Mouse (Mus musculus) hindbrain, embryonic 11.5 days (tissue): ENCODE data around the gene Tgoln1. TPM values are rescaled to one million over a fixed set of nuclear protein-coding genes. Genes with fewer than 3 reads are reported as not detected.

ENCODE experiments used
- ATAC-seq: fragments of 200-750 bp; cut with Nextera tagmentation; 2 replicates; pipeline ENCODE4 v1.8.0; 2017; ENCODE audit warnings: mild to moderate bottlenecking, moderate TSS enrichment, moderate library complexity; ENCODE audit not compliant: low FRiP score
- DNase-seq: peaks from one replicate; pipeline ENCODE4 v3.0.0-alpha.2; 2015; ENCODE audit warnings: low spot score
- H3K27ac ChIP-seq: fragments of 300-500 bp; sonication (generic); 2 replicates; pipeline ENCODE4 v1.5.1; 2014; ENCODE audit warnings: mild to moderate bottlenecking, low read depth, low read length
- H3K27me3 ChIP-seq: fragments of 300-500 bp; sonication (generic); 2 replicates; pipeline ENCODE4 v1.6.1; 2014; ENCODE audit warnings: mild to moderate bottlenecking, low read length, moderate library complexity, mixed read lengths; ENCODE audit not compliant: control insufficient read depth, insufficient read depth
- H3K36me3 ChIP-seq: fragments of 300-500 bp; sonication (generic); 2 replicates; pipeline ENCODE4 v1.6.1; 2014; ENCODE audit warnings: mild to moderate bottlenecking, low read length, moderate library complexity, mixed read lengths; ENCODE audit not compliant: control insufficient read depth, insufficient read depth
- H3K4me1 ChIP-seq: fragments of 300-500 bp; sonication (generic); replicated peaks from 2 replicates; pipeline ENCODE4 v1.6.1; 2014; ENCODE audit warnings: low read length, mixed read lengths; ENCODE audit not compliant: control insufficient read depth, insufficient read depth
- H3K4me2 ChIP-seq: fragments of 300-500 bp; sonication (generic); replicated peaks from 2 replicates; pipeline ENCODE4 v1.6.1; 2014; ENCODE audit warnings: mild to moderate bottlenecking, low read depth, low read length
- H3K4me3 ChIP-seq: fragments of 300-500 bp; sonication (generic); 2 replicates; pipeline ENCODE4 v1.5.1; 2014; ENCODE audit warnings: low read depth, low read length
- H3K9ac ChIP-seq: fragments of 300-500 bp; sonication (generic); 2 replicates; pipeline ENCODE4 v1.6.1; 2014; ENCODE audit warnings: low read depth, low read length
- H3K9me3 ChIP-seq: fragments of 300-500 bp; sonication (generic); 2 replicates; pipeline ENCODE4 v1.6.1; 2016; ENCODE audit warnings: low read length; ENCODE audit not compliant: control insufficient read depth
- WGBS: fragments of 180-500 bp; shearing (Covaris S2); extraction: QIAGEN DNeasy Blood & Tissue Kit; methylation state at CpG from one replicate; pipeline ENCODE4 v1.1.7; 2014; 5-methylcytosine and 5-hydroxymethylcytosine counted together
- polyA plus RNA-seq: library from polyadenylated mRNA; unstranded; fragments of >200 nt; fragmentation: Nextera tagmentation; extraction: Ambion mirVana; gene quantifications from 2 replicates; pipeline ENCODE4 v1.2.1, GENCODE M21; 2014

Tgoln1 gene
- polyA plus RNA-seq, 1 experiment from 2014 or later, result 41.5 TPM

DNA sequence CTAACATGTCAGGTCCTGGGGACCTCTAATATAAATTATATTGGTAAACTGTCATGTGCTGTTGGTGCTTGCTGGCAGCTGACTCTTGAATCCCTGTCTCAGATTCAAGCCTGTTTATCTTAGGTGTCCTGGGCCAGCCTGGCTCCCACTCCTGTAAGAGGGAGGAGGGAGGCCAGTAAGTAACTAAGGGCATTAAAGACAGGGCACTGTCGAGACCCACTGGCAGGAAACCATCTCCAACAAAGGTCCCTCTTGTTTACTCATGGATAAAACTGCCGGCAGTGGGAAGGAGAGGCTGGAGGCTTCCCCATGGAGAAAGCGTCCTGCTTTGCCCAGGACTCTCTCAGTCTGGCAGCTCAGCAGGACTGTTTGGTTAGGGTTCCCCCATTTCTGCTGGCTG lies 45.0 kb downstream of the Tgoln1 start:
- H3K9me3 ChIP-seq, result no peaks in the 10 kb centered on the region
- no peak overlapping the region for H3K27ac ChIP-seq
- H3K9ac ChIP-seq, result no peak overlapping the region
- DNase-seq (no peak), ATAC-seq (no peak)
- H3K4me2 ChIP-seq, result no peak overlapping the region
- H3K27me3 ChIP-seq, result no peaks in the 10 kb centered on the region
- no peaks in the 10 kb centered on the region for H3K36me3 ChIP-seq
- H3K4me1 ChIP-seq, result no peaks in the 10 kb centered on the region
- 46% methylated on average over 3 of the region's 3 CpGs for WGBS
- no peak overlapping the region for H3K4me3 ChIP-seq

DNA sequence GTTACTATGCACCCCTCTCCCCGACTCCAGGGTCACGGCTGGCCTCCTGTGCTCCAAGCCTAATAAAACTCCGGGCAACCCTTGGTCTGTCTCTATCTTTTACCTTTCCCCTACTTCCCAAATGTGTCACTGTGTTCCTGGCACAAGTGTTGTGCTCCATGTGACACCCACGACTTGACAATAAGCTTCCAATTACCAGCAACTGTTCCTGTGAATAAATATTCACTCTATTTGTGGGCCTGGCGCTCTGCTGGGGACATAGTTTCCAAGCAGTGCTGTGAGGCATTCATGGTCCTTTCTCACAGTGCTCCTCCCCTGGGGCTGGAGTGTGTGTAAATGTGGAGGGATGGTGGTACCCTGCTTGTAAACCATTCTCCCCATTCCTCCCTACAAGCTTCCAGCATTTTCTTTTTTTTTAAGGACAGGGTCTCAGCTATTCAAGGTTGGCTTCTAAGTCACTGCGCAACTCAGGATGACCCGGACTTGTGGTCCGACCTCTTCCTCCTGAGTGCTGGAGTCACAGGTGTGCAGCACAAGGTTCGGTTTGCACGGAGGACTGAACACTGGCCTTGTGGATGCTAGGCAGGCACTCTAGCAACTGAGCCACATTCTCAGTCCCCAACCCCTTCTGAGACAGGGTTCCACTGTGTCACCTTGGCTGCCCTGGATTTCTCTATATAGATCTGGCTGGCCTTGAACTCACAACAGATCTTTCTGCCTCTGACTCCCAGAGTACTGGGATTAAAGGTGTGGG lies 46.0 kb downstream of the Tgoln1 start:
- no peaks in the 10 kb centered on the region for H3K9me3 ChIP-seq
- no peak overlapping the region for H3K4me3 ChIP-seq
- no peaks in the 10 kb centered on the region for H3K27me3 ChIP-seq
- DNase-seq, result no peak
- WGBS, result 91% methylated on average over 10 of the region's 10 CpGs
- H3K36me3 ChIP-seq, result no peaks in the 10 kb centered on the region
- no peaks in the 10 kb centered on the region for H3K4me1 ChIP-seq
- no peak for ATAC-seq
- no peak overlapping the region for H3K27ac ChIP-seq
- no peak overlapping the region for H3K4me2 ChIP-seq
- no peak overlapping the region for H3K9ac ChIP-seq

DNA sequence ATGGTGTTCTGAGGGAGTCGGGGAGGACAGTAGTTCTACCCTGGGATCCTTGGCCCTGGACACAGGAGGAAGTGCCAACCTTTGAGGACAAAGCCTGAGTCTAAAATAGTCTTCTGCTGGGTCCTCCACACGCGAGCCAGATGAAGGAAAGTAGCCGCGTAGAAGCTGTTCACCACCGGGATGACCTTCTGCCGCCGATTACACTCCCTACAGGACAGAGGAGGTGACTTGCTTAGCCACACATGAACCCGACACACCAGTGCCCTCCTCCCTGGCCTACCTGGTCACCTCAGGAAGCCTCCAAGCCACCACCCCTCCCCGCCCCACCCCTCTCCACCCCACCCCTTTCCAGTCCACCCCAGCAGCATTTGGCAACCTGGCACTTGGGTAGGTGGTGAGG lies 48.1 kb downstream of the Tgoln1 start:
- H3K9me3 ChIP-seq, result no peaks in the 10 kb centered on the region
- ATAC-seq, result no peak
- H3K4me3 ChIP-seq, result no peak overlapping the region
- H3K4me2 ChIP-seq, result no peak overlapping the region
- no peaks in the 10 kb centered on the region for H3K4me1 ChIP-seq
- 92% methylated on average over 10 of the region's 10 CpGs for WGBS
- no peak overlapping the region for H3K27ac ChIP-seq
- no peak for DNase-seq
- H3K9ac ChIP-seq, result no peak overlapping the region
- no peaks in the 10 kb centered on the region for H3K36me3 ChIP-seq
- no peaks in the 10 kb centered on the region for H3K27me3 ChIP-seq

DNA sequence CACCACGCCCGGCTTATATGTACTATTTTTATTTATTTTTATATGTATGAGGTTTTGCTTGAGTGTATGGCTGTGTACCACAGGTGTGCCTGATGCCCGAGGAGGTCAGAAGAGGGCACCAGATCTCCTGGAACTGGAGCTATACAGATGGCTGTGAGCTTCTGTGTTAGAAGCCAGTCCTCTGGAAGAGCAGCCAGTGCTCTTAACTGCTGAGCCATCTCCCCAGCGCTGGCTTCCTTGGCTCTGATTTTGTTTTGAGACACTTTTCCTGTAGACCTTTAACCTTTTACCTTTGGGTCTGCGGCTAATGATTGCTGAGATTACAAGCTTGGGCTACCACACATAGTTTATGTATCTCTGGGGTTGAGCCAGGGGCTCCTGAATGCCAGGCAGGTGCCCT lies 49.3 kb downstream of the Tgoln1 start:
- H3K9ac ChIP-seq, result no peak overlapping the region
- H3K9me3 ChIP-seq, result no peaks in the 10 kb centered on the region
- WGBS, result 88% methylated on average over 5 of the region's 5 CpGs
- no peaks in the 10 kb centered on the region for H3K36me3 ChIP-seq
- no peaks in the 10 kb centered on the region for H3K4me1 ChIP-seq
- no peak for ATAC-seq
- H3K27me3 ChIP-seq, result no peaks in the 10 kb centered on the region
- DNase-seq, result no peak
- no peak overlapping the region for H3K27ac ChIP-seq
- no peak overlapping the region for H3K4me2 ChIP-seq
- no peak overlapping the region for H3K4me3 ChIP-seq

DNA sequence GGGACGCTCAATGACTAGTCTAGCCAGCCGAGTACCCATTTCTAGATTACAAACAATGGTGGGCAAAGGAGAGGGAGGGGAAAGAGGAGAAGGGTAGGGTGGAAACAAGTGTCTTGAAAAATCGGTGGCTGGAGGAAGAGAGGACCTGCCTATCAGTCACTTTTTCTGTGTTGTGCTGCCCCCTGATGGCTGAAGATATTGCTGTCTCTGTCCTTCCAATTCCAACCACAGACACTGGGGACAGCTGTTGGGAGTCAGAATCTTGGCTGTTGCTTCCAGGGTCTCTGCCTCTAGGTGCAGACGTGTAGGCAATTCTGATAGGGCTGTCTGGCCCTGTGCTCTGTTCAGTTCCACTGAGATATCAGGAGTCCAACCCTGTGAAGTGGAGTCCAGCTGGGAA lies 50.8 kb downstream of the Tgoln1 start:
- DNase-seq, result peak; percentile 89
- no peak overlapping the region for H3K27ac ChIP-seq
- no peaks in the 10 kb centered on the region for H3K27me3 ChIP-seq
- H3K36me3 ChIP-seq, result no peaks in the 10 kb centered on the region
- no peak overlapping the region for H3K4me2 ChIP-seq
- H3K4me3 ChIP-seq, result no peak overlapping the region
- 7% methylated on average over 4 of the region's 4 CpGs for WGBS
- peak; percentile 74 for ATAC-seq
- no peaks in the 10 kb centered on the region for H3K4me1 ChIP-seq
- 0 out of 2 replicates have a peak overlapping the region, but pooled peaks have one; percentile 7 for H3K9ac ChIP-seq
- H3K9me3 ChIP-seq, result no peaks in the 10 kb centered on the region

DNA sequence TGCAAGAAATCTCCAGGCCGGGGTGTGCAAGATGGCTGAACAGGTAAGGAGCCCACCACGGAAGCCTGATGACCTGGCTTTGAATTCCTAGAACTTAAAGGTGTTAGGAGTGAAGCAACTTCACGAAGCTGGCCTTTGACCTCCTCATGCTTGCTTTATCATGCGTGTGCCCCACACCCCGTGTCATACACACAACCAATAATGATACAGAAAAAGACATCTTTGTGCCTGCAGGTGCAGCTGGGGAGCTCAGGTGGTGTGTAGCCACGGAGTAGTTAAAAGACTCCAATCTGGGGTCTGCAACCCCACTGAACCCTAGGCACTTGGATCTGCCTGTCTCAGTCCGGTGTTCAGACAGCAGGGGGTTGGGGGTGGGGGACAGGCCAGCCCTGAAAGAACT lies 51.3 kb downstream of the Tgoln1 start:
- 71% methylated on average over 7 of the region's 7 CpGs for WGBS
- Histone ChIP-seq H3K4me2 (no peak overlapping the region), H3K9ac (0 out of 2 replicates have a peak overlapping the region, but pooled peaks have one; percentile 7)

DNA sequence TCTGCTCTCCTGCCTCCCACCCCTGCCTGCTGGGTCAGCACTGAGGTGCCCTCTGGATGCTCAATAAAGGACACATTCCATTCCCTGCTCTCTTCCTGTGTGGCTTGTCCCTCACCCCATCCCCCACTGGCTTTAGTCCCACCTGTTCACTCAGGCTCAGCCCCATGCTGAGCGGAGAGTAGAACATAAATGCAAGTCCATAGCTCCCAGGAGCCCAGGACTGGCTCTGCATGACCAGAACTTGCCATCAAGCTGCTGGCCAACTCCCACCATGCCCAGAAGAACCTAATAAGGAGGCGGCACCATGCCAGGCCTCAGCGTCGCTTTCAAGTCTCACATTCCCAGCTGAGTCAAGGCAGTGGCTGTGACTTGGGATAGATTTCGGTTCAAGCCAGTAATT lies 53.9 kb downstream of the Tgoln1 start:
- 70% methylated on average over 5 of the region's 5 CpGs for WGBS
- Histone ChIP-seq H3K27ac (no peak overlapping the region), H3K36me3 (no peaks in the 10 kb centered on the region), H3K4me2 (no peak overlapping the region), H3K9ac (no peak overlapping the region), H3K4me1 (no peaks in the 10 kb centered on the region), H3K9me3 (no peaks in the 10 kb centered on the region), H3K4me3 (no peak overlapping the region), H3K27me3 (no peaks in the 10 kb centered on the region)
- DNase-seq (no peak), ATAC-seq (no peak)

More for the DNA sequence above, 51.3 kb downstream of the Tgoln1 start:
- no peaks in the 10 kb centered on the region for H3K9me3 ChIP-seq
- ATAC-seq (peak; percentile 28; the same call in 1 of the 2 replicates), DNase-seq (no peak)
- H3K27me3 ChIP-seq, result no peaks in the 10 kb centered on the region
- H3K27ac ChIP-seq, result no peak overlapping the region
- no peaks in the 10 kb centered on the region for H3K4me1 ChIP-seq
- no peak overlapping the region for H3K4me3 ChIP-seq
- H3K36me3 ChIP-seq, result no peaks in the 10 kb centered on the region

DNA sequence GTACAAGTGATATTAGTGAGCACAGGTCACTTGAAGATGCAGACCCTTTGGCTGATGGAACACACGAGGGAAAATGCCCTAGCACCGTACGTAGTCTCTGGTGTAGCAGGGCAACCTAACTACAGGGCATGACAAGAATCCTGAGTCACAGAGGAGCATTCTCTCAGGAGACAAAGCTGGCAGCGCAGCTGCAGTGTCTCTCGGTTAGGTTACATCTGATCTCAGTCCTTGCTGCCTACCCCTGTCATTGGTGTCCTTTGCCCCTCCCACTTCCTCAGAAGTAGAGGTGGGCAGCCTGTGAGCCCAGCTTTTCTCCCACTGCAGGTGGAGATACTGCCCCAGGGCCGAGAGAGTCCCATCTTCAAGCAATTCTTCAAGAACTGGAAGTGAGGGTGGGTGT lies 54.3 kb downstream of the Tgoln1 start:
- H3K4me2 ChIP-seq, result no peak overlapping the region
- H3K4me1 ChIP-seq, result no peaks in the 10 kb centered on the region
- H3K27me3 ChIP-seq, result no peaks in the 10 kb centered on the region
- H3K9me3 ChIP-seq, result no peaks in the 10 kb centered on the region
- no peak overlapping the region for H3K9ac ChIP-seq
- H3K36me3 ChIP-seq, result no peaks in the 10 kb centered on the region
- DNase-seq, result no peak
- 60% methylated on average over 6 of the region's 6 CpGs for WGBS
- H3K4me3 ChIP-seq, result no peak overlapping the region
- H3K27ac ChIP-seq, result no peak overlapping the region
- ATAC-seq, result no peak

DNA sequence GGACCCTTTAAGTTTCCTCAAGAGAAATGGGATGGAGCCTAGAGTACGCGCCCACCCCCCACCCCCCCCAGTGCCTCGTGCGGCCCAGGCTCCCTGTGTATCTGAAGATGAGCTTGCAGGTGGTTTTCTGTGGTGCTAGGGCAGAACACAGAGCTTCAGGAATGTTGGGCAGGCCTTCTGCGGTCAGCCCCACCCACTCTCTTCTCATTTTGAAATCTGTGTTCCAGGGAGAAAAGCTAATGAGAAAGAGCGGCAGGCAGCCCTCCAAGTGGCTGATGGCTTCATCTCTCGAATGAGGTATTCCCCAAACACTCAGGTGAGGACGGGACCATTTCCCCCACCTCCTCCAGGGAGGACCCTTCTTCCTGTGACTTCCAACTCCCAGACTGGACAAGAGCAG lies 56.0 kb downstream of the Tgoln1 start:
- H3K4me3 ChIP-seq, result no peak overlapping the region
- 81% methylated on average over 8 of the region's 8 CpGs for WGBS
- H3K9me3 ChIP-seq, result no peaks in the 10 kb centered on the region
- H3K4me2 ChIP-seq, result no peak overlapping the region
- H3K4me1 ChIP-seq, result no peaks in the 10 kb centered on the region
- no peaks in the 10 kb centered on the region for H3K36me3 ChIP-seq
- no peak overlapping the region for H3K9ac ChIP-seq
- H3K27me3 ChIP-seq, result no peaks in the 10 kb centered on the region
- no peak overlapping the region for H3K27ac ChIP-seq
- ATAC-seq (no peak), DNase-seq (no peak)
